Mouse (Mus musculus) spleen, postnatal 36 days (tissue): ENCODE results near the gene Spata20.

Experiments used
- DNase-seq, 2 experiments: peaks; one replicate each; pipeline ENCODE4 v3.0.0; 2022; ENCODE audit warnings: low spot score in 2 of 2, mixed read lengths in 1 of 2

The Spata20 gene

DNA sequence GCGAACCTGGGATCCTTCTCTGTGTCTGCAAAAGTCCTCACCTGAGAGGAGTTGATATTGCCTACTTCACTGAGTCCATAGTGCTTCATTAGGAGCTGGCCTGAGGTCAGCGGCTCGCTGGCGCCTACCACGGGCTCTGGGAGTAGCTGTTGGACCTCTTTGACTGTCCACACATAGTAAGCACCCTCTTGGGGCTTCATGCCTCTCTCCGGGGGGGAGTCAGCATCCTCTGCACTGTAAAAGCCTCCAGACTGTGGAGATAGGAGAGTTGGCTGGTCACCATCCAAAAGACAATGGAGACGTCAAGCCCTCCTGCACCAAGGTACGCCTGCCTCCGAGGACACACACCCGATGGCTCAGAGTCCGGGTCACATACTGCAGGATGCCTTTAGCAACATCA lies 3.2 kb downstream of the Spata20 start:
- no peak for DNase-seq

DNA sequence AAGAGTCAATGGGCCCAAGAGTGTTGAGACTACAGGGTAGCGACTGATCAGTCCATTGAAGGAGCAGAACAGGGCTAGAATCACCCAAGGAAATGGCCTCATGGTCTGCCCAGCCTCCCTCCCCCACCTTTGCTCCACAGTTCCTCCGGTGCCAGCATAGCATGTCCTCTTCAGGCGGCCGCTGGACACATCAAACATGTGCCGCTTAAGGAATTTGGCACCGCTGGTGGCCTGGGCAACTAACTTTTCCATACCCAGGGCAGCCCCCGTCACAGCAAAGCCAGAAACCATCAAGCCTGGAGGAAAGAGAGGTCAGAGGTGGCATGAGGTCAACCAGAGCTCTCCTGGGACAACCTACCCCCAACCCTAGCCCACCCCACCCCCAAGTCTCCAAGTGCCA lies 4.0 kb downstream of the Spata20 start:
- DNase-seq: no peak

DNA sequence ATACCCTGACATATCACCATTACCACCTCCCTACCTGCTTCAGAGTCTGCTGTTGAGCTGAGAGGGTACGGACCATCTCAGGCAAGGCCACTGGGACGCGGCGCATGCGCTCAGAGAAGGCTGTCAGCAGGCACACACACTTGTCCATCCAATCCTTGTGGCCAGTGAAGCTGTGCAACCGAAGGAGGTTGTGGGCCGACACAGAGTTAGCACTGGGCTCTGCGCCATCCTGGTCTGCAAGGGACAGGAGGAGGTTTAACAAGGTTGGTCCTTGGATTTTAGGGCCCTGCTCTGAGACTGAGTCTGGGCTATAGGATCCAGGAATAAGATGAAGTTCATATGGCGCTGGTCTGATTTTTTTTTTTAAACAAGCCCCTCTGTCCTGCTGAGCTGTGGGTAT lies 5.6 kb downstream of the Spata20 start:
- no peak for DNase-seq

DNA sequence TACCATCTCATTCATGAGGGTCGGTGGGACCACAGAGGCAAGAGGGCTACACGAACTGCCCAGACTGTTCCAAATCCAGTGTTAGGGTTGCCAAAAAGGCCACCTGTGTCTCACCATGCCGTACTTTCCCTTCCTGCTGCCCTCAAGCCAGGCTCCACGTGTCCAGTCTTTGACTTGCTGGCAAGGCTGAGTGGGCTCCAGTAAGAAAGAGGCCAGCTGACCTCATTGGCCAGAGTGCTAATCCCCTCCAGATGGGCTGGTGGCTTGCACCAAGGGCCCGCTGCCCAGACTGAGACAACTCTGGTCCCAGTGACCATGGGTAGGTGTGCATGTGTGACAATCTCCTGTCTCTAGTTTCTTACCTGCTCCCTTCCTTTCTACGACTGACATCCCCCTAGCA lies 8.3 kb downstream of the Spata20 start:
- DNase-seq: no peak

DNA sequence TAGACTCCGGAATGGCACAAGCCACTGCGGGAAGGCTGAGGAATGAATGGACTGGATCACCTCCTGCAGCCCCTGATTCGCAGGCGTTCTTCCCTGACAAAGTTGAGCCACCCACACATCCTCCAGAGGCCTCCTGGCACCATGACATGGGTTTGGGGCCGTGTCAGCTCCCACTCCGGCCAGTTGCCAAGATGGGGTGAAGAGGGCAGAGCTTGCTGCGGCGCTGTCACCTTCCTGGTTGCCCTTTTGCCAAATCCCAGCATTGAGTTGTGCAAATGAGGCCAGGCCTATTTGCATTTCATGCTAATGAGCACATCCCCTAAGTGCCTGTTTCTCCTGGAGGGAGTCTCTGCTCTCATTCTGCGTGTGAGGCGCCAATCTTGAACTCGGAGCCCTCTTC lies 10.3 kb downstream of the Spata20 start:
- DNase-seq: no peak

DNA sequence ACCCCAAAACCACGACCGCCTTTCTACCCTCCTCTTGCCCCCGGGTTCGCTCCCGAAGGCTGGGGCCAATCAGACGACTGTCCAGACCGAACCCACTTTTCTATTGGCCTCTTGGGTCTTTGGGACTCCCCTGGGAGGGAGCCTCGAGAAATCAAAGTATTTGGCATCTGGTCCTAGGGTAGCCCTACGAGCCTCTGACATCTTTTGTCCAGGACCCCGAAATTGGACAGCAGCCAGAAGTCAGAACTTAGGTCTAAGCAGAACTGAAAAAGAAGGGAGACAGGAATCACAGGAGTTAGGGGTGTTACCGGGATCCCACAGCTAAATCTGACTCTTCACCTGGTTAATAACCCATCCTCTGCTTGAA lies 11.5 kb downstream of the Spata20 start:
- no peak for DNase-seq

DNA sequence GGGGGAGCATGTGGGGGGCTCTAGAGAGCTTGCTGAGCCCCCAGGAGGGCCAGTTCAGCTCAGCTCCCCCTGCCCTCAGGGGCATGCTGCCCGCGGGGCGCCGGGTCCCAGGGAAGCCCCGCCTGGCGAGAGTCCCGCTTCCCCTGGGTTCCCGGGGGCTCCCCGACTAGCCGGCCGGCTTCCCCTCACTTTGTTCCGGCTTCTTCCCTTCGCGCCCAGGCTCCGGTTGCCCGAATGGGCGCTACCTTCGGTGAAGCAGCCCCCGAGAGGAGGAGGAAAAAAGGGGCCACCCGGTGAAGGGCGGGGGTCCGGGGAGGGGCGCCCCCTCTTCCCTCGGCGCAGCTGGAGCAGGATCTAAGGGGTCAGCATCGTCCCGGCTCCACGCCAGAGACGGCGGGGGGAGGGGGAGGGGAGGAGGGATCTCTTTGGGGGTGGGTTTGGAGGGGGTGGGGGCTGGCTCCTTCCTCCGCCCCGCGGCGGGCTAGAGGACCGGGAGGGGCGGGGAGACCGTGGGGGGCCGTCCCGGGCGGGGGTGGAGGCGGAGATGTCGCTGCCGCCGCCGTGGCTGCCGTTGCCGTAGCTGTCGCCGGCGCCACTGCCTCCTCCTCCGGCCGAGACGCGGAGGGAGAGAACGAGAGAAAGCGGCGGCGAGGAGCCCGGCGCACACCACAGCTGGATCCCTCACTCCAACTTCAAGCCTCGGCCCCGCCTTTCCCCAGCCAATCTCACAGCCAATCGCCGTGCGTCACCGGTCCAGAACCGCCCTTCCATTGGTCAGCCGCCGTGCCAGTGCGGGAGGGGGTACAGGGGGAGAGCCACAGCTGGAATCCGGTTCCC lies 12.1 kb downstream of the Spata20 start, which contains the start of gene Cacna1g:
Cacna1g (minus strand) TSS at position 492 of the 837 bp plus-strand sequence.
- DNase-seq: peak; percentile 60

DNA sequence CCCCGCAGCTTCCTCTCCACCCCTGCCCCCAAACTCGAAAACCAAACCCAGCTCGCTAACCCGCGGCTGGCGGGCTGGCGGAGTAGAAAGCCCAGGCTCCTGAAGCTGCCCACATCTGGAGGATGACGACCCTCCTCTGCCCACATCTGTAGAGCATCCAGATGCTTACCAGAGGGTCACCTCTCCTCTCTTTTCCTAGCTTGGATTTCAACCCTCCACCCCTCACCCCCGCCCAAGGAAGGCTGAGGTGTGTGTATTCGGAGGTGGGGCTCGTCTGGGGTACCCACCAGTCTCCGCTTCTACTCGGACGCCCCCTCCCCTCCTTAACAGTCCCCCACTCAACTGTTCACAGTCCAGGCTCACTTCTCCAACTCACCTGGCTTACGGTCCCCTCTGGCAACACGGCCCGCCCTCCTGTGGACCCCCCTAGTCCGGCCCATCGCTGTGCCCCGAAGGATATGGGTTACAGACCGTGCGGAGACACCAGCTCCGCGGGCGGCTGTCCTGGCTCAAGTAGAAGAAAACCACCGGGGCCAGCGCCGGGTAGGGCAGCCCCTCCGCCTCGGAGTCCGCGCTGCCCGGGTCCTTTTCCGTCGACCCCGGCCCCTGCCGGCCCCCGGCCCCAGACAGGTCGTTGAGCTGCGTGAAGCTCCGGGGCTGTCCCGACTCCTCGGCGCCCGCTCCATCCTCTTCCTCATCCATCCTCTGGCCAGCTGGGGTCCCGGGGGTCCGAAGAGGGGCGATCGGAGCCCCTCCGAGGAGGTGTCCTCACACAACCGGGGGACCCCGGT lies 12.9 kb downstream of the Spata20 start:
- no peak for DNase-seq

DNA sequence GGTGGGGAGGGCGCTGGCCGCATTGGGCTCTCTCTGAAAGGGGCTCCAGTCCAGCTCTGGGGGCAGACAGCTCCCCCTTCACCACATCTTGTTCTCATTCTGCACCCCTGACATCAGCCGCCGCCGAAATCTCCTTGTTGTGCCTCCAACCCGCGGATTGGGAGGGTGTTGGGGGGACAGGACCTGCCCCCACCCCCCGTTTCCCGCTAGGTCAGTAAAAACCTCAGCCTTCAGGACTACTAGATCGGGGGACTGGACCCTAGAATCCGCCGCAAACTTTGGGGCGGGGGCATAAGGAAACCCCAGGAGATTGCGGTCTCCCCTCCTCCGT lies 13.4 kb downstream of the Spata20 start:
- no peak for DNase-seq

DNA sequence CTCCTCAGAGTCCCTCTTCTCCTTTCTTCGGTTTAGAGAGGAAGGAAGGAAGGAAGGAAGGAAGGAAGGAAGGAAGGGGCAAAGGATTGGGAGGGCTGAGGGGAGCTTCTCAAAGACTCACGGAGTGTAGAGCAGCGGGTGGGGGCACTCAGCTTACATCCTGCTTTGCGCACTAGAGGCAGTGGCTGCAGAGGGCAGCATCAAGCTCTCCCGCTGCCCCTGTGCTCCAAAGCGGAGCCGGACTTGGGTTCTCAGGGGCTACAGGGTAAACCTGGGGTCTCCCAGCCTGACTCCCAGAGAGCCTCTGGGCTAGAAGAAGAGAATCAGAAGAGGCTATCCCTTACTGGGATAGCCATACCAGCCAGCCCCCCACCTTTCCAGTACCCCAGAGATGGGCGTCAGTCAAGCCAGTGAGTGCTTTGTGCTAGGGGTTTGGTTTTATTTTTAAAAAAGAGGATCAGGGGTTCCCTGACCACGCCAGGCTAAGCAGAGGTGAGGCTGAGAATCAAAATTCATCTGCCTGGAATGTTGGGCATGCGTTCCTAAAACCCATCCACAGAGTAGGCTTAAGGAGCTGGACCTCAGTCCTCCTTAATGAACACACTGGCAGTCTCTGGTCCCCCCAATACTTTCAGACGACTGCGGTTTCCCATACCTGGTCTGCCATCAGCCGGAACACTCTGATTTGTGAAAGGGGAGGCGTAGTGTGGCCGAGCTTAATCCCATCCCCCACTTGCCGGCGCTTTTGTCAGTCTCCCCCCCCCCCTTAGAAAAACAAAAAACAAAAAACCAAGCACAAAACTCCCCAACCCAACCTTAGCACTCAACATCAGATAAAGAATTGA lies 14.0 kb downstream of the Spata20 start:
- DNase-seq: no peak

DNA sequence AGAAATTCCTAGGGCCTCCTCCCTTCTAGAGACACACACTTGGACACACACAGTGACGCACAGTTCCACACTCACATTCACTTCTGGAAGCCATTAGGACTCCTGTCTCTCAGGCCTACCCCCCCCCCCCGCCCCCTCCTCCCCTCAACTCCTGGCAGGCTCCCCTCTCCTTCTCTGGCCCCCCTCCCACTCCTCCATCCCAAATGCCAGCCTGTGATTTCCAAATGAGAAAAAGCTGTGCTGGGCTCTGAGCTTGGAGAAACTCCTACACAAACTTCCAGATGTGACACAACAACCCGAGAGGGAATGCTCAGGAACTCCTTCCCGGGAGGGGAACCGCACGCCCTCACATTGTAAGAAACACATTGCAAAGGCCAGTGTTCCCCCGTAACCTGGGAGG lies 15.6 kb downstream of the Spata20 start:
- DNase-seq: no peak

DNA sequence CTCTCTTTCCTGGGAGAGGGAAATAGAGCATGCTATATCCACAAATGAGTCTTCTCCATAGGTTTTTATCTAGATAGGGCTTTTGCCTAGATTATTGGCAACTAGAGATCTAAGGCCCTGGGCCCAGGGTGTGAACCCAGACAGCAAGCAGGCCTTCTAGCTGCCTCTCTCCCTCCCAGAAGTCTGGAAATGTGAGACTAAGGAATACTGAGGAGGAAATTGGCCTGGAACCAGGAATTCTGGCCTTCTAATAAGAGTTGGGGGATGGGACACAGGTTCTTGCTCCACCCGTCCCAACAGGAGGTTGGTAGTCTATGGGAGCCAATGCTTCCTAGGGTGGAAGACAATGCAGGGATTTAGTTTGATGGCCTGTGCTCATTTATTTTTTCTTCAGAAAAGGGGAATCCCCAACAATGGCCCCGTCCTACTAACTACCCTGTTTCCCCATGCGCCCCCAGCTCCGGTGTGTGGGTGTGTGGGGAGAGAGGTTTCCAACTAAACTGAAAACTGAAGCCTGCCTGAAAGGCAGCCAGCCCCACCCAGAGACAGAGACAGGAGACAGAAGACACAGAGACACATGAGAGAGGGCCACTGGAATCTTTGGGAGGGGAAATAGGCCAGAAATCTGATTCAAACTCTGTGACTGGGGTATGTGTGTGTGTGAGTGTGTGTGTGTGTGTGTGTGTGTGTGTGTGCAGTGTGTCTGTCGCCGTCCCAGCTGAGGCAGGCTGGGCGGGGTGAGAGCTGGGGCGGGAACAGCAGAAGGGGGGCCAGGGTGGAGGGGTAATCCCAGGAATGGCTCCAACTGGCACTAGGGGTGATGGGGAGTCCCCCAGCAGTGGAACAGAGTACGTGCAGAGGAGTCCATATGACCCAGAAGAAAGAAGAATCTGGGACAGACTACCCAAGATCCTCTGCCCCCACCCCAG lies 16.6 kb downstream of the Spata20 start:
- DNase-seq: no peak

DNA sequence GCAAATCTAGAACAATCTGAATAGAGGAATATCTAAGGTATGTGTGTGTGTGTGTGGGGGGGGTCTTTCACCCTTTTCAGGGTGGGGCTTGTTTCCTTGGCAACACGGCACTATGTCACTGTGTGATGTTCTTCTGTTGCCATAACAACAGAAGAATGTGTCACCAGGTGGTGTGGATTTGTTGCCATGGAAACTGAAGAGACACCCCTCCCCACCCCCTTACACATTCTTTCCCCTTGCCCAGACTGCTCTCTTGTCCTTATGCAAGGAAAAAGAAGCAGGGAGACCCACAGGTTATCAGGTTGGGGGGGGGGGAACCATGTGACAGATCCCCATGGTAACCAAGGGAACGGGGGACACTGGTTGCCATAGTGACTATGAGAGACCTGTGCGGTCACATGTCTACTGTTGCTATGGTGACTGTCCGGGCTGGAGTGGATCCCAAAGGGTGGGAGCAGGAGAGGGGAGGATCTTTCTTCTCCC lies 17.4 kb downstream of the Spata20 start:
- no peak for DNase-seq

DNA sequence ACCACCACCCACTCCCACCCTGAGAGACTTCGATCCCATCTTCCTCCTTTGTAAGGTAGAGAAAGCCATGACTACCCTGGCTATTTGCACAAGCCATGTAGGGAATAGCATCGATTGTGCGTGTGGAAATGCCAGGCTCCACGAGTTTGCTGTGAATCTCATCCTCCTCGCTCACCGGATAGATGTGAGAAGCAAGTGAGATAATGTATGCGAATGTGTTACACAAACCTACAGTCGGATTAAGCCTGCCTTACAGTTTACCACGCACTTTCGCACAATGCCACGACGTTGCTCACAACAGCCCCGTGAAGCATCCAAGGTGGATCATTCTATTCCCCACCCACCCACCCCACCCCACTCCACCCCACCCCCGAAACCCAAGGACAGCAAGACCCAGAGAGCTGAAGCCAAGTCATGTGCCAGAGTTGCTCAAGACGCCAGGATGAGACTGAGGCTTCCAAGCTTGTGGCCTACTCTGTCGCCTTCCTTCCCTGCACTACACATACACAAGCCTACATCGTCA lies 19.6 kb downstream of the Spata20 start:
- DNase-seq: no peak

DNA sequence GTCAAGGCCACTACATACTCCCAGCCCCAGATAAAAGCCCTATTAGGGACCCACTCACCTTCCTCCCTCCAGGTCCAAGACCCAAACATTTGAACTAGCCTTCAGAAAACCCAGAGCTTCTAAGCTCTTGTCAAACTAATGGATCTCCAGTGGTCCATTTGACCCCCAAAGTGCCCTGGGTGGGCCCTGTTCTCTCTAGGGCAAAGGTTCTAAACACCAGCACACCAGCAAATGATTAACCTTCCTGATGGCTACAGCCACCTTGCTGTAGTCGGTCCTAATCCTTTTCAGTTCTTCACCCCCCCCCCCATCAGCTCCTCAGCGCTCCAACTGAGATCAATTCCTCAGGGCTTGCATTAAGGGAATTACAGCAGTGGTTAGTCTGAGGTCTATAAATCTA lies 21.8 kb downstream of the Spata20 start:
- DNase-seq: no peak

DNA sequence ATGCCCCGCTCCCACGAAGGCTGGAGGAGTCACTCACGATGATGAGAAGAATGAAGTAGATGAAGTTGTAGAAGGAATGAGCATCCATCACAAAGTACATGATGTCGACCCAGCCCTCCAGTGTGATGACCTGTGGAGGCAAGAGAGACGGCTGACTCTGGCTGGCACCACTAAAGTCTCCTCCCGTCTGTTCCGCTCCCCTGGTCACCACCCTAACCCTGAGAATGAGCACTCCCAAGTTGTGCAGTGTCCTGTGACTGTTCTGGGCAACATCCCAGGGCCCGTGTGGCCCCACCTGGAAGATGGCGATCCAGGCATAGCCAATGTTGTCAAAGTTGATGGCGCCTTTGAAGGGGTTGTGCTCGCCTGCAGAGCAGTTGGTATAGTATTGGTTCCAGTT lies 24.1 kb downstream of the Spata20 start:
- no peak for DNase-seq

DNA sequence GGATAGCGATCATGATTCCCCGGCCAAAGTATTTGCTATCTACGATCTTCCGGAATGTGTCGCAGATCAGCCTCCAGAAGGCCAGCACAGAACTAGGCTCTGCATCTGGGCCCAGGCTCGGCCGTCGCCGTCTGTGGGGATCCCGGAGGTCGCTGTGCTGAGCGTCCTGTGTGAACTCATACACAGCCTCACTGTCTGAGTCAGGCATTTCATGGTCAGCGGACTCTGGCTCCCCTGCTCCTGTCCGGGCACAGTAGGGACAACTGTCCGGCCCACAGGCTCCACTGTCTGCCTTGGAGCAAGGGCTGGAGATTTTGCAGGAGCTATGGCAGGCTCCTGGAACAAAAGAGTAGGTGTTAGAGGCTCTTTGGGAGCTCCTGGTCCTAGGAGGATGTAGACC lies 29.0 kb downstream of the Spata20 start:
- no peak for DNase-seq

DNA sequence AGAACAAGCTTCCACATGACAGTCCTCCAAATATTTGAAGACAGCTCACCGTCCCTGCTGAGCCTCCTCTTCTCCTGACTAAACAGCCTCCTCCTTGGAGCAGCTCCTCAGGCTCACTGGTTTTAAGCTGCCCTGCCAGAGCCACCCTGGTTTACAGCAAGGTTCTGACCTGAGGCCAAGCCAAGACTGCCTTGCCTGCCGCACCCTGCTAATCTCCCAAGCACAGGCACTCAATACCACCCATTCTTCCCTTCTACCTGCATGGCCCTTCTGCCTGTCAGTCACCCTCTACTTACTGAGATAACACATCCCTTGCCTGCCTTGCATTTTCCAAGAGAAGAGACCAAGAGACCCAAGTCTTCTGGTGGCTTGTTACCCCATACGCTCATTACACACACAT lies 29.6 kb downstream of the Spata20 start:
- peak; percentile 53 to 75 for DNase-seq

DNA sequence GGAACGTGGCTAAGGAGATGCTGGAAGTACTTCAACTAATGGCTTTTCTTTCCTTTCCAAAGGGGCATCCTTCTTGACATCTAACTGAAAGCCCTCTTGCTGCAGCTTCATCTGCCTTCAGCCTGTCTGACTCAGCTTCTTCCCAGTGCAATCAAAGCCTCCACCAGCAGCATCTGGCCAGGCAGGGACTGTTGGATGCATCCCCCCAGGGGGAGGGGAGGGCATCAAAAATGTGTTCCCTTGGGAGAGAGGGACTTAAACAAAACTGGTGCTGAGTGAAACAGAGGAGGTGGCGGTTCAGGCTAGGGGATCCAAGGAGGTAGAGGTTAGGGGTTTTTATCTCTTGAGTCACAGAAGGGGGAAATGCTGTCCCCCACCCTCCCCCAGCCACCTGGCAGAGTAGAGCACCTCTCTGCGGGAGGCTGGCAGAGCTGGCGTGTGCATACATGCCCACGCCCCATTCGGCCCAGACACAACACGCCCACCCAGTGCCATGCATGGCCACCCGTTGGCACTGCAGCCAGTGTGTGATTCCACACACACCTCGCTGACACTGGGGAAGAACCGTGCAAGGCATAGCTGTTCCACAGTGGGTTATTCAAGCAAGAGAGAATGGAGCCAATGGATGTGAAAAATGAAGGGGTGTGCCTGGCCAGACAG lies 30.7 kb downstream of the Spata20 start:
- DNase-seq: peak; percentile 10 to 46

DNA sequence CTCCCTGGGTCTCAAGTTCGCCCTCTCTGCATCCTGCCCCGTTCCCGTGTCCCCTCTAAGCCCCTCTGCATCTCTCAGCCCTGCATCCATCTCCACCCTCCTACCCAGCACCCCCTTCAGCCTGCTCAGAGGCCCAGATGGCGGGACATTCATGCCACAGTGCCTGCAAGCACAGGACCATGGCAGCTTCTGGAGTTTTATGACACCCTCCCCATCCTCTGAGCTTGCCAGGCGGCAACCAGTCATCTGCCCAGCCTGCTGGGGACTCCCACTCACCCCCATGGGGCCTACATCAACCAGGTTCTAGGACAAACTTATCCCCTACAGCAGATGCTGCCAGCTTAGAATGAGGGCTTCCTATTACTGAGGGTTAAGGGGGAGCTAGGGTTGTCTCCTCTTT lies 31.2 kb downstream of the Spata20 start:
- DNase-seq: no peak
